Mouse (Mus musculus): ENCODE measurements around the gene Hpd. TPM values are rescaled to one million over a fixed set of nuclear protein-coding genes. Genes with fewer than 3 reads are reported as not detected.
"Not testable (repeated sequence)": the region's sequence is repeated elsewhere in the genome, so short reads cannot be mapped to it uniquely, and the experiment has no call there.

Hpd gene
- polyA plus RNA-seq, 1 experiment from 2014 or later, result not detected

DNA sequence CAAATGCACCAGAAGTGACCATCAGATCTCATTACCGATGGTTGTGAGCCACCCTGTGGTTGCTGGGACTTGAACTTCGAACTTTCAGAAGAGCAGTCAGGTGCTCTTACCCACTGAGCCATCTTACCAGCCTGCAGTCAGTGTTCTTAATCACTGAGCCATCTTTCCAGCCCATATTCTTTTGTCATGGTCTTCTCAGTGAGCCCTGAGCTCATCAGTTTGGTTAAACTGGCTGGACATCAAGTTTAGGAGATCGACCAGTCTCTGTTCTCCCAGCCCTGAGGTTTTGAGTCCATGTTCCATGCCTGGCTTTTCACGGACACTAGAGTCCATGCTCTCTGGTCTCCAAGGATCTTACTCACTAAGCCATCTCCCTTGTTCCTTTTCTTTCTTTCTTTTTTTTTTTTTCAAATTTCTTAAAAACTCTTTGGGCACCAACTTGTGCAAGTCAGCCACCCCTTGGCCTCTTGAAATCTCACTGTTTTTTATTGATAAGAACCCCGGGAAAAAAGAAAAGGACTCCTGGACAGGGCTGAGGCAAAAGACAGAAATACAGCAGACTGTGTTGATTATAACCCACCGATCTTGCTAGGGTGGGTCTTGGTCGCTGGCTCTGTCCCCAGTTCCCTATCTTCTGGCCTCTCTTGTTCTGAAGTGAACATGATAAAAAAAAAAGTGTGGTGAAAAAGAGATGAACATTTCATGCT, 18.4 kb upstream of the Hpd start:
- not testable (repeated sequence) for H3K27ac ChIP-seq; H3K36me3 ChIP-seq (replicated peaks); H3K9ac ChIP-seq; H3K9me3 ChIP-seq; H3K27me3 ChIP-seq (replicated peaks); H3K4me3 ChIP-seq; ATAC-seq (replicated peaks); H3K4me2 ChIP-seq; H3K4me1 ChIP-seq
- 87% methylated on average over 5 of the region's 7 CpGs for WGBS

DNA sequence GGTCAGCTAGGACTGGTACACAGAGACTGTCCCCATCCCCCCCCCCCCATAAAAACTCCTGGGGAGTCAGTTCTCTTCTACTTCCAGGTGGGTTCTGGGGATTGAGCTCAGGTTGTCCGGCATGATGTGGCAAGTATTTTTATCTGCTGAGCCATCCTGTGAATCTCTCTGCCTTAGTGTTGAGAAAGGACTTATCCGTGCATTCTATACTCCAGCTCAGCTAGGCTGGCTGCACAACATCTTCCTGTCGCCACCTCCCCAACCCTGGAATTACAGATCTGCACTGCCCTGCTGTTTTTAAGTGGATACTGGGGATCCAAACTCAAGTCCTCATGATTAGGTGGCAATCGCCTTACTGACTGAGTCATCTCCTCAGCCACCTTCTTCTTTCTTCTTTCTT, 16.0 kb upstream of the Hpd start:
- no peaks in the 10 kb centered on the region for H3K9me3 ChIP-seq
- WGBS, result 87% methylated on average over 4 of the region's 4 CpGs
- H3K4me3 ChIP-seq, result no peak overlapping the region
- no peaks in the 10 kb centered on the region for H3K4me1 ChIP-seq
- H3K27ac ChIP-seq, result no peak overlapping the region
- no peaks in the 10 kb centered on the region for H3K36me3 ChIP-seq (replicated peaks)
- no peak for ATAC-seq (replicated peaks)
- no peak overlapping the region for H3K9ac ChIP-seq
- no peak overlapping the region for H3K4me2 ChIP-seq
- no peaks in the 10 kb centered on the region for H3K27me3 ChIP-seq (replicated peaks)

DNA sequence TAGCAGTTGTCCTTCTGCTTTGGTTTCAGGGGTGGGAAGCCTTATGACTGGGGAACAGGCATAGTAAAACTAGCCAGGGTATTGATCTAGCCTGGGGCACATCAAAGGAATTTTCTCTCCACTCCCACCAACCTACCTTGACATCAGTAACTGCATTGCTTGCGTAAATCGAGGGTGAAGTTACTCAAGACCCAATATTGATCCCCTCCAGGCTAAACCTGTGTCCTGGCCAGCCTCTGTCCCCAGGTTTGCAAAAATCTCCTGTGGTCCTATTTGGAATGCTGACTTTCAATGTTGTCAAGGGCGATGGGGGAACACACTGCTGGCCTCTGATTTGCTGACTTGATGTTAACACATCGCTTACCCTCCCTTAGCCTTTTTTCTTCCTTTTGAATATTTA, 14.2 kb upstream of the Hpd start:
- no peaks in the 10 kb centered on the region for H3K9me3 ChIP-seq
- WGBS, result 75% methylated on average over 4 of the region's 4 CpGs

DNA sequence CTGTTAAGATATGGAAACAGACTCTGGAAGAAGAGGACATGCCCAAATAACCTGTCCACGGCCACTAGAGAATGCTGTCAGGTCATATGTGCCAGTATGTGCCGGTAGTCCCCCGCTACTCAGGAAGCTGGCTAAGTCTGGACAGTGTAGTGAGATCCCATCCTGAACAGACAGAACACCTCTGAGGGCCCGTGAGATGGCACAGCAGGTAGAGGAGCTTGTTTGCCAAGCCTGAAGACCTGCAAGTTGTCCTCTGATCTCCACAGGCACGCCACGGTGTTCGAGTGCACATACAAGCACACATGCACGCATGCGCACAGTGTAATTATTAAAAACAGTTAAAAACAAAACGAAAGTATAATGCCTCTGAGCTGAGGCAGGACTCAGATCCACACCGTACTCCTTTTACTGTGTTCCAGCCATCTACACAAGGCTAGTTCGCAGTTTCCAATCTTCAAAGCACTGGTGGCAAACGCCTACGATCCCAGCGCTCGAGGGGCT, 13.0 kb upstream of the Hpd start:
- Histone ChIP-seq H3K27me3 (replicated peaks) (no peaks in the 10 kb centered on the region), H3K4me1 (no peaks in the 10 kb centered on the region), H3K9ac (no peak overlapping the region), H3K4me3 (no peak overlapping the region), H3K4me2 (no peak overlapping the region), H3K36me3 (replicated peaks) (no peaks in the 10 kb centered on the region), H3K9me3 (no peaks in the 10 kb centered on the region), H3K27ac (no peak overlapping the region)
- ATAC-seq (replicated peaks), result no peak
- 91% methylated on average over 16 of the region's 16 CpGs for WGBS

More for the DNA sequence above, 14.2 kb upstream of the Hpd start:
- H3K36me3 ChIP-seq (replicated peaks), result no peaks in the 10 kb centered on the region
- H3K4me1 ChIP-seq, result no peaks in the 10 kb centered on the region
- no peak overlapping the region for H3K4me3 ChIP-seq
- no peak overlapping the region for H3K9ac ChIP-seq
- no peak for ATAC-seq (replicated peaks)
- no peaks in the 10 kb centered on the region for H3K27me3 ChIP-seq (replicated peaks)
- H3K27ac ChIP-seq, result no peak overlapping the region
- no peak overlapping the region for H3K4me2 ChIP-seq

DNA sequence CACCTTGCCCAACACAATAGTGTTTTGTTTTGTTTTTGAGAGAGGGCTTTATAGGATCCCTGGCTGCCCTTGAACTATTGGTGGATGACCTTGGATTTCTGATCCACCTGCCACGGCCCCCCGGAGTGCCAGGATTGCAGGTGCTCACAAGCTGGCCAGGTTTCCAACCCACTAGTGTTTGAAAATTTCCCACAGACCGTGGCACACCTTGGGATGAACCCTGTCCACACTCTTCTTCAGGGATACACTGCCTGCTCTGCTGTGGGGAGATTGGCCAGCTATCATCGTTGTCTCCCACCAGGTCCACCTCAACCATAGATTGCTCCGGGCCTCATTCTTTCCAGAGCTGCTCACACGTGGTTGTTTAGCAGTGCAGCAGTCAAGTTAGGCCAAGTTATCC, 12.3 kb upstream of the Hpd start:
- H3K36me3 ChIP-seq (replicated peaks), result no peaks in the 10 kb centered on the region
- no peaks in the 10 kb centered on the region for H3K27me3 ChIP-seq (replicated peaks)
- 86% methylated on average over 6 of the region's 6 CpGs for WGBS
- H3K4me2 ChIP-seq, result no peak overlapping the region
- no peak overlapping the region for H3K27ac ChIP-seq
- no peak overlapping the region for H3K9ac ChIP-seq
- no peaks in the 10 kb centered on the region for H3K9me3 ChIP-seq
- no peaks in the 10 kb centered on the region for H3K4me1 ChIP-seq
- H3K4me3 ChIP-seq, result no peak overlapping the region
- no peak for ATAC-seq (replicated peaks)

DNA sequence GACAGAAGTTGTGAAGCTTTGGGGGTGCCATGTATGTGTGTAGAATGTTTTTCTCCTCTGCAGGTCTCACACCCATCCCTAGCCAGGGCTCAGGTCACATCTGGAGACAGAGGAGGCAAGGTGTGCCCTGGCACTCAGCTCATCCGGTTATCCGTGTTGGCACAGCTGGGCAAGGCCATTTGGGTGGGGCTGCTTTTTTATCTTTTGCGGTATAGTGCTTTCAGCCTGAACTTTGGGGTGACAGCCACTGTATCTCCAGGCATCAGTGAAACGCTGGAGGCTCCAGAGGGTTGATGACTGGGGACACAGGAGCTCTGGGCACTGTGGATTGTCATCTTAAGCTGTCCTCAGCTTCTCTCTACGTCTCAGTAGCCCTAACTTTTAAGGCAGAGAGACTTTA, 10.9 kb upstream of the Hpd start:
- no peaks in the 10 kb centered on the region for H3K9me3 ChIP-seq
- H3K4me3 ChIP-seq, result no peak overlapping the region
- H3K9ac ChIP-seq, result no peak overlapping the region
- H3K27me3 ChIP-seq (replicated peaks), result no peaks in the 10 kb centered on the region
- WGBS, result 83% methylated on average over 5 of the region's 5 CpGs
- no peaks in the 10 kb centered on the region for H3K36me3 ChIP-seq (replicated peaks)
- no peaks in the 10 kb centered on the region for H3K4me1 ChIP-seq
- no peak overlapping the region for H3K4me2 ChIP-seq
- H3K27ac ChIP-seq, result no peak overlapping the region
- ATAC-seq (replicated peaks), result no peak

DNA sequence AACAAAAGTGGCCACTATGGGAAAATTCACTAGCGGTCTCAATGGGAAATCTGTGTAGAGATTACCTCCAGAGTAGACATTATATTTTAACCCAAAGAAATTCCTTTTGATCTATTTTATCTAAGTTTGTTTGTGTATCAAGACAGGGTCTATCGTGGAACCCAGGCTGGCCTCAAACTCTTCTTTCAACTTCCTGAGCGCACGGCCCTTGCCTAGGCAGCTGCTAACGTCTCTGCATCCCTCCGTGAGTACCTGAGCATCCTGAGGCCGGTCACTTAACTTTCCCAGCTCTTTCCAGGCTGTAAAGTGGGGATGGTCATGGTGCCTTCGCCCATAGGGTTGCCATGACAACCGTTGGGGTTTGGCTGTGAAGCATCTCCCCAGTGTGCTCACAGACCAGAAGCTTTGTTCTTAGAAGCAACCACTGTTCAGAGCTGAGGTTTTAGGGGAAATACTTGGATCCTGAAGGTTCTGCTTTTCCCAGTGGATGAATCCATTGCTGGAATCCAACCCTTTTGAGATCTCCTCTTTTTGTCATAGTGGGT, 10.2 kb upstream of the Hpd start:
- Histone ChIP-seq H3K9ac (no peak overlapping the region), H3K4me2 (no peak overlapping the region), H3K9me3 (no peaks in the 10 kb centered on the region), H3K27ac (no peak overlapping the region), H3K27me3 (replicated peaks) (no peaks in the 10 kb centered on the region), H3K4me3 (no peak overlapping the region), H3K36me3 (replicated peaks) (no peaks in the 10 kb centered on the region), H3K4me1 (no peaks in the 10 kb centered on the region)
- 54% methylated on average over 9 of the region's 9 CpGs for WGBS
- ATAC-seq (replicated peaks), result no peak

DNA sequence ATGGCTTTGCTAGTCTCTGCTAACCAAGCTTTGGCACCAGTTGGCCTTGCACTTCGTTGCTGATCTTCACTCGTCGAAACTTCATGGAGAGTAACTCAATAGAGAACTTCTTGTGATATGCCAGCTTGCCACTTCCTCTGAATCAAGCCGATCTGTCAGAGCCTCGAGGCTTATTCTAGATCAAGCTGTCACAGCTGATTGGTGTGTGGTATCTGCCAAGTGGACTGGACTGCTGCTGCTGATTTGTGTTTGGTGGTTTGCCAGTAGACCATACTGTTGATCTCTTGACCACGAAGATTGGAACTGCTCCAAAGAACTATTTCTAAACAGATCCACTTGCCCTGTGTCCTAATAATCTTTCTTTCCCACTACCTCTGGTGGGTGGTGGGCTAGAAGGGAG, 8.9 kb upstream of the Hpd start:
- Histone ChIP-seq H3K9me3 (no peaks in the 10 kb centered on the region), H3K9ac (no peak overlapping the region), H3K4me2 (no peak overlapping the region), H3K27me3 (replicated peaks) (no peaks in the 10 kb centered on the region), H3K4me1 (no peaks in the 10 kb centered on the region), H3K27ac (no peak overlapping the region), H3K4me3 (no peak overlapping the region), H3K36me3 (replicated peaks) (no peaks in the 10 kb centered on the region)
- WGBS, result 82% methylated on average over 6 of the region's 6 CpGs
- no peak for ATAC-seq (replicated peaks)

DNA sequence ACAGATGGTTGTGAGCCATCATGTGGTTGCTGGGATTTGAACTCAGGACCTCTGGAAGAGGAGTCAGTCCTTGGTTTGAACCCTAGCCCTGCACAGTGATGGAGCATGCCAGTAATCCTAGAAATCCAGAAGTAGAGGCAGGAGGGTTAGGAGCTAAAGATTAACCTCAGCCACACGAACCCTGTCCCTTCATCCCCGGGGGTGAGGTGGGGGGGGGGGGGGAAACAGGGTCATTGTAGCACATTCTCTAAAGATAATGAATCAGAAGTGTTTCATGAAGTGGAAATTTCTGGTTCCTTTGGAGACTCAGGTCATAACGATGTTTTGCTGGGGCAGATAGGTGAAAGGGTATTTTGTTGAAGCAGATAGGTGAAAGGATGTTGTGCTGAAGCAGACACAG, 8.4 kb upstream of the Hpd start:
- WGBS, result 85% methylated on average over 3 of the region's 3 CpGs
- no peak overlapping the region for H3K9ac ChIP-seq
- no peaks in the 10 kb centered on the region for H3K9me3 ChIP-seq

DNA sequence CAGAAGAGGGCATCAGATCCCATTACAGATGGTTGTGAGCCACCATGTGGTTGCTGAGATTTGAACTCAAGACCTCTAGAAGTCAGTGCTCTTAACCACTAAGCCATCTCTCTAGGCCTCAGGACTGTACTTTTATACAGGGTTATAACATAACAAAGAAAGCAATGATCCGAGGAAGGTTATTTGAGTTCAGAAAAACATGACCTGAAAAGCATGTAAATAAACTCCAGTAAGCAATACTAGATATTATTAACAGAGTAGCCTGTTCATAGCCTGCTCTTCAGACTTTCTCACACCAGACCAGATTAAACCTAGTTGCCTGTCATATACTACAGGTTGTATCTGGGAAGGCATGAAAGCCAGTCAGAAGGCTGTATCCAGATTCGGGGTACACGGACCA, 4.8 kb upstream of the Hpd start:
- H3K9me3 ChIP-seq, result no peaks in the 10 kb centered on the region
- no peak overlapping the region for H3K9ac ChIP-seq
- H3K36me3 ChIP-seq (replicated peaks), result no peaks in the 10 kb centered on the region
- no peaks in the 10 kb centered on the region for H3K4me1 ChIP-seq
- H3K27ac ChIP-seq, result no peak overlapping the region
- H3K27me3 ChIP-seq (replicated peaks), result no peaks in the 10 kb centered on the region
- 93% methylated on average over 3 of the region's 3 CpGs for WGBS
- no peak overlapping the region for H3K4me3 ChIP-seq
- ATAC-seq (replicated peaks), result no peak
- H3K4me2 ChIP-seq, result no peak overlapping the region

More for the DNA sequence above, 8.4 kb upstream of the Hpd start:
- no peak overlapping the region for H3K4me3 ChIP-seq
- no peaks in the 10 kb centered on the region for H3K36me3 ChIP-seq (replicated peaks)
- no peaks in the 10 kb centered on the region for H3K27me3 ChIP-seq (replicated peaks)
- no peak overlapping the region for H3K27ac ChIP-seq
- H3K4me1 ChIP-seq, result no peaks in the 10 kb centered on the region
- no peak for ATAC-seq (replicated peaks)
- no peak overlapping the region for H3K4me2 ChIP-seq

DNA sequence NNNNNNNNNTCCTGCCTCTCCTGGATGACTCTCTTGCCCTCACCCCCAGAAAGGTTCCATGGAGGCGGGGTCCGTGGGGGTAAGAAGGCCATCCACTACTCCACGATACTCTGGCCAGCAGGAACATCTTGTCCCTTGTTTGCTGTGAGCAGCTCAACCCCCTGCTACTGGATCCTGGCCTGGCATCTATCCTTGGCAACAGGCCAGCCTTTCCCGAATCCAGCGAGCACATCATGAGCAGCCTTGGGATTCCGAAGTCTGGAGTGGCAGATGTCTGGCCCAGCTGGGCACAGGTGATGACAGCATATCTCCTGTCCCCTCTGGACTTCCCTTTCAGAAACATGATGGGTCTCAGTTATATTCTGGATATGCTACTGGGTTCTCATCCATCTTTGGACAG, 3.4 kb upstream of the Hpd start:
- Histone ChIP-seq H3K27me3 (replicated peaks) (no peaks in the 10 kb centered on the region), H3K4me3 (no peak overlapping the region), H3K9ac (no peak overlapping the region), H3K9me3 (no peaks in the 10 kb centered on the region), H3K4me1 (no peaks in the 10 kb centered on the region), H3K4me2 (no peak overlapping the region), H3K36me3 (replicated peaks) (no peaks in the 10 kb centered on the region), H3K27ac (no peak overlapping the region)
- 71% methylated on average over 6 of the region's 6 CpGs for WGBS
- ATAC-seq (replicated peaks), result no peak

DNA sequence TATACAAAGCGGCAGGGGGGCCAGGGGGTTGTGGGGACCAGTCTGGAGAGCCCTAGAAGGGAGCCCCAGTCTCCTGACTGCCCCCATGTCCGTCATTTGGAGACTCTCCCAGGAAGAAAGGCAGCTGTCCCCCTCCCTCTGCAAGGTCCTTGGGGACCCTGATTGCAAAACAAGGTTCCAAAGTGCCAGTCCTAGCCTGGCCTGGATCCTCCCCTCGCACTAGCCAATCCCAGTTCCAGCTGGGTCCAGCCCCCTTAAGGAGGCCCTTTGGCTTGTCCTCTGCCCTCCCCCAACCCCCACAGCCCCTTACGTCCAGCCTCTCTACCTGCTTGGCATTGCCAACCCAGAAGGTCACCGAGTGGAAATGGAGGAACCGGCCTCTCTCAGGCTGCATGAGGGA, 991 bp downstream of the Hpd start:
- H3K4me3 ChIP-seq, result no peak overlapping the region
- no peaks in the 10 kb centered on the region for H3K9me3 ChIP-seq
- no peak overlapping the region for H3K27ac ChIP-seq
- no peaks in the 10 kb centered on the region for H3K4me1 ChIP-seq
- no peak overlapping the region for H3K9ac ChIP-seq
- no peak for ATAC-seq (replicated peaks)
- no peaks in the 10 kb centered on the region for H3K36me3 ChIP-seq (replicated peaks)
- no peak overlapping the region for H3K4me2 ChIP-seq
- H3K27me3 ChIP-seq (replicated peaks), result no peaks in the 10 kb centered on the region
- 67% methylated on average over 6 of the region's 6 CpGs for WGBS

DNA sequence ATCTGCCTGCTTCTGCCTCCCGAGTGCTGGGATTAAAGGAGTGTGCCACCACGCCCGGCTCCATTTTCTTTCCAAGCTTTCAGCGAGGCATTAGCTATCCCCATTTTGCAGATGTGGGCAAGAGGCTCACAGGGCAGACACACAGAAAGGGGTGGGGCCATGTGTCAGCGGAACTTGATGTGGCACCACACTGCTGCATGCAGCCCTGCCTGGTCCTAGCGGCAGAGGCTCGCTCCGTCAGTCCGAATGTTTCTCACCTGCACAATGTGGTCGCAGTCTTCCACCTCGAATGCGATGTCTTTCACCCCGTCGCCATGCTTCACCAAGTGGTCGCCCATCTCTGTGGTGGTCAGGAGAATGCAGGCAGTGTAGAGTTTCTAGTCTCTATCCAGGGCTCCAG, 2.1 kb downstream of the Hpd start:
- Histone ChIP-seq H3K4me1 (no peaks in the 10 kb centered on the region), H3K4me2 (no peak overlapping the region), H3K9me3 (no peaks in the 10 kb centered on the region), H3K9ac (no peak overlapping the region), H3K27me3 (replicated peaks) (no peaks in the 10 kb centered on the region), H3K36me3 (replicated peaks) (no peaks in the 10 kb centered on the region), H3K4me3 (no peak overlapping the region), H3K27ac (no peak overlapping the region)
- WGBS, result 92% methylated on average over 15 of the region's 15 CpGs
- no peak for ATAC-seq (replicated peaks)

All from midbrain, embryonic 15.5 days (tissue).